Mouse (Mus musculus) embryonic fibroblast, embryonic 13.5 days (primary cell): ENCODE results near the gene Zfp213.

Experiments used
- CTCF ChIP-seq: IDR thresholded peaks from 2 replicates; pipeline ENCODE4 v1.5.1; 2011; ENCODE audit warnings: mild to moderate bottlenecking, control low read depth, low read length, moderate library complexity, borderline replicate concordance; ENCODE audit not compliant: insufficient read depth
- POLR2A ChIP-seq: IDR thresholded peaks from 2 replicates; pipeline ENCODE4 v1.6.1; 2011; ENCODE audit warnings: low read depth, mild to moderate bottlenecking, control low read depth, low read length, moderate library complexity

DNA sequence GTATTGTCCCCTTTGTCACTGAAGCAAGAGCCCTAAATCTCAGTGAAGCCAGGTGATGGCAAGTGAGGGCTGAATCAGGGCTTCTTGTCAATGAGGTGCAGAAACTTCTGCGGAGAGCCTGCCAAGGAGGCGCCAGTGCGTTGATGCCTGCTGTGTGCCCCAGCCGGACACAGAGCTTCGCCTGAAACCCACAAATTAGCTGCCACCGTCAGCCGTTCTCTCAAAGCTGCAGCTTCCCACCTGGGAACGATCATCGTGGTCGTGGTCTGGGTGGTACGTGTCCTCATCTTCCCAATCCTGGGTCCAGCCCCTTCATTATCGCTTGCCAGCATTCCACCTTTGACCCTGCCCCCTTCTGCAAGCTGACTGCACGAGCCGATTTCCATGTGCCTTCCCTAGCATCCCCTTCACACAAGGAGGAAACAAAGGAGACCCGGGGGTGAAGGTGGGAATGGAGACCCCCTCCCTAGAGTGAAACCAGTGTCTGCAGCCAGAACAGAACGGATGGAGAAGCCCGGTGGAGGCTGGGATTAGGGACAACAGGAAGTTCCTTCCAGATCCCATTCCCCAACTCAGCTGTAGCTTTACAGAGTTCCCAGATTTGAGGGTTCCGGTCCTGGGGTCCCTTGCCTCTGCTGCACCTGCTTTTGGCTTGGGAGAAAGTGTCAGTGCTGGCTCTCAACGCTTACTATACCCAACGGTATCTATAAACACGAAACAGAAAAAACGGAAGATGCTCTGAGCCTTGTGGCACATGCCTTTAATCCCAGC lies 21.9 kb upstream of the Zfp213 start:
- TF ChIP-seq CTCF: 0 out of 2 replicates have a peak, but pooled peaks have one; percentile 1
- TF ChIP-seq POLR2A: peak; percentile 81
